Comparison of ENCODE assay signal across 8 mouse cellular contexts in the genomic region with DNA sequence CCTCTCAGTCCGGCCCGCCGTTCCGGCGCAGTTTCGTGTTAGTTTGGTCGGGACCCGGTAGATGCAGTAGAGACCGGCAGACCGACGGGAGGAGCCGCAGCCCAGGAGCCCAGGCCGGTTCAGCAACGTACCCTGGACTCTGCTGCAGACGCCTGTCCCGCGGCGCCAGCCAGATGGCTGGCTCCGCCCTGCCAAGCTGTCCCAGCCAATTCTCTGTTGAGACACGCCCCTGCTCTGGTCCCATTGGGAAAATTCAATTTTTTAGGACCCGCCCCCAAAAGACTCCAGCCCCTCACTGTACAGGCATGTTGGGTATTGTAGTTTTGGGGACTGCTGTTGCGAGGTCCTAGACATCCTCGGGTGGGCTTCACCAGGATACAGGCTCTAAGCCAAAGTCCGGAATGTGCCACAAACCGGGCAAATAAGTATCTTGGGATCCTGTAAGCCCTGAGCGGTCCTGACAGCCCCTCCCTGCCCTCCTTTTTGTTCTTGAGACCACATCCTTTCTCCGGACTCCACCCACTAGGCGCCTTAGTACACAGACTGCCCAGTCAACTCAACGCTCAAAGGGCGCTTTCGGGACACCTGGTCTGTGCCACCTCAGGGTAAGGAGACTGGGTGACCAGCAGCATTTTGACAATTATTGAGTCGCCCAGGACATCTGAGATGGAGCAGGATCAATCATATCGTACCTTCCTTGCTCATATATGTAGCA. TPM values are rescaled to one million over a fixed set of nuclear protein-coding genes. Genes with fewer than 3 reads are reported as not detected.
DNase-seq lines count a peak whose midpoint lies in the region; ATAC-seq and TF ChIP-seq lines count a peak whose summit lies in the region.

No protein-coding gene starts in this region.

- peak overlapping the region; percentile 52 for H3K4me3 ChIP-seq in forebrain, embryonic 11.5 days (ENCODE audit: low read depth, low read length)
- peak overlapping the region; percentile 58 for H3K4me3 ChIP-seq in heart, postnatal 0 days (ENCODE audit: low read depth, low read length)
- peak overlapping the region; percentile 67 for H3K4me3 ChIP-seq in liver, embryonic 16.5 days (ENCODE audit: low read depth, low read length)
- H3K4me3 ChIP-seq in neural tube, embryonic 13.5 days: peak overlapping the region; percentile 47
- peak overlapping the region; percentile 67 for H3K4me3 ChIP-seq in testis, adult 2 months (ENCODE audit: control insufficient read depth, low read depth, low read length)

- H3K36me3 ChIP-seq in forebrain, embryonic 11.5 days (ENCODE audit: control insufficient read depth, insufficient read depth, low read length): no peaks in the 10 kb centered on the region
- no peaks in the 10 kb centered on the region for H3K36me3 ChIP-seq in heart, postnatal 0 days (replicated peaks; ENCODE audit: control insufficient read depth, insufficient read depth, low read length)
- no peaks in the 10 kb centered on the region for H3K36me3 ChIP-seq in liver, embryonic 16.5 days (ENCODE audit: control insufficient read depth, insufficient read depth)
- H3K36me3 ChIP-seq in neural tube, embryonic 13.5 days: no peaks in the 10 kb centered on the region
- H3K36me3 ChIP-seq in testis, adult 2 months (ENCODE audit: control insufficient read depth, insufficient read depth, low read length): no peaks in the 10 kb centered on the region

- no peak overlapping the region for H3K27ac ChIP-seq in forebrain, embryonic 11.5 days (ENCODE audit: low read depth, low read length)
- H3K27ac ChIP-seq in heart, postnatal 0 days (ENCODE audit: low read depth): peak overlapping the region; percentile 64
- H3K27ac ChIP-seq in liver, embryonic 16.5 days (ENCODE audit: low read length): peak overlapping the region; percentile 10; the same call in 1 of the 2 replicates
- H3K27ac ChIP-seq in neural tube, embryonic 13.5 days (replicated peaks): no peak overlapping the region
- peak overlapping the region; percentile 58 for H3K27ac ChIP-seq in testis, adult 2 months (ENCODE audit: control insufficient read depth, insufficient read depth, low read depth, low read length)

- peaks cover 16% of the 10 kb centered on the region for H3K4me1 ChIP-seq in forebrain, embryonic 11.5 days (replicated peaks; ENCODE audit: control insufficient read depth, insufficient read depth, low read length)
- H3K4me1 ChIP-seq in heart, postnatal 0 days (ENCODE audit: control insufficient read depth, insufficient read depth): peaks cover 18% of the 10 kb centered on the region
- H3K4me1 ChIP-seq in liver, embryonic 16.5 days (ENCODE audit: control insufficient read depth, low read depth, low read length): peaks cover 32% of the 10 kb centered on the region
- peaks cover 35% of the 10 kb centered on the region for H3K4me1 ChIP-seq in neural tube, embryonic 13.5 days (replicated peaks)
- H3K4me1 ChIP-seq in testis, adult 2 months (ENCODE audit: control insufficient read depth, insufficient read depth, low read length): peaks cover 16% of the 10 kb centered on the region

- ATAC-seq in forebrain, embryonic 11.5 days (replicated peaks; ENCODE audit: low FRiP score): peak; percentile 92
- peak; percentile 80 for ATAC-seq in heart, postnatal 0 days (ENCODE audit: insufficient read depth, low read depth)
- ATAC-seq in liver, embryonic 16.5 days (ENCODE audit: low read depth): peak; percentile 86
- peak; percentile 92 for ATAC-seq in neural tube, embryonic 13.5 days (ENCODE audit: low read depth)

- H3K9me3 ChIP-seq in forebrain, embryonic 11.5 days (ENCODE audit: control insufficient read depth, low read length): no peaks in the 10 kb centered on the region
- no peaks in the 10 kb centered on the region for H3K9me3 ChIP-seq in heart, postnatal 0 days (replicated peaks; ENCODE audit: control insufficient read depth, low read length)
- H3K9me3 ChIP-seq in liver, embryonic 16.5 days (replicated peaks; ENCODE audit: control insufficient read depth, low read length): no peaks in the 10 kb centered on the region
- H3K9me3 ChIP-seq in neural tube, embryonic 13.5 days: no peaks in the 10 kb centered on the region

- peak overlapping the region; percentile 75 for H3K4me2 ChIP-seq in forebrain, embryonic 11.5 days (ENCODE audit: low read depth, low read length, severe bottlenecking)
- H3K4me2 ChIP-seq in heart, postnatal 0 days (ENCODE audit: low read depth, low read length): peak overlapping the region; percentile 72
- peak overlapping the region; percentile 77 for H3K4me2 ChIP-seq in liver, embryonic 16.5 days (ENCODE audit: low read depth, low read length)
- peak overlapping the region; percentile 92 for H3K4me2 ChIP-seq in neural tube, embryonic 13.5 days

- peak overlapping the region; percentile 56 for H3K9ac ChIP-seq in forebrain, embryonic 11.5 days (ENCODE audit: low read length)
- peak overlapping the region; percentile 54 for H3K9ac ChIP-seq in heart, postnatal 0 days (replicated peaks; ENCODE audit: low read depth, low read length)
- peak overlapping the region; percentile 69 for H3K9ac ChIP-seq in liver, embryonic 16.5 days (ENCODE audit: low read depth, low read length)
- H3K9ac ChIP-seq in neural tube, embryonic 13.5 days: peak overlapping the region; percentile 74

- no peak for TF ChIP-seq EP300 in heart, postnatal 0 days (IDR thresholded peaks at IDR 0.05; ENCODE audit: low read depth)

- WGBS in forebrain, embryonic 11.5 days: 5% methylated on average over 33 of the region's 33 CpGs
- WGBS in heart, postnatal 0 days: 3% methylated on average over 33 of the region's 33 CpGs
- 3% methylated on average over 33 of the region's 33 CpGs for WGBS in liver, embryonic 16.5 days (ENCODE audit: insufficient replicate concordance)
- WGBS in neural tube, embryonic 13.5 days: 7% methylated on average over 33 of the region's 33 CpGs

- peak; percentile 28 to 35 for DNase-seq in CD8-positive naive resting alpha-beta T cell, adult 2 months (ENCODE audit: low read depth in 2 of 2, low spot score in 2 of 2)
- peak; percentile 90 for DNase-seq in c-Kit-positive CD71-positive TER-119-negative erythroid progenitor cells, embryonic 14.5 days (ENCODE audit: low read depth)
- peak; percentile 92 for DNase-seq in forebrain, embryonic 11.5 days (ENCODE audit: low spot score)
- peak; percentile 97 for DNase-seq in heart, postnatal 0 days (ENCODE audit: low spot score)
- peak; percentile 90 to 95 for DNase-seq in kidney, postnatal 4 days

- no peaks in the 10 kb centered on the region for H3K27me3 ChIP-seq in forebrain, embryonic 11.5 days (ENCODE audit: control insufficient read depth, insufficient read depth, low read length)
- no peaks in the 10 kb centered on the region for H3K27me3 ChIP-seq in heart, postnatal 0 days (ENCODE audit: control insufficient read depth, insufficient read depth, low read length)
- H3K27me3 ChIP-seq in liver, embryonic 16.5 days (ENCODE audit: control insufficient read depth, insufficient read depth, low read depth, low read length): no peaks in the 10 kb centered on the region
- no peaks in the 10 kb centered on the region for H3K27me3 ChIP-seq in neural tube, embryonic 13.5 days
- H3K27me3 ChIP-seq in testis, adult 2 months (ENCODE audit: control insufficient read depth, insufficient read depth, low read length): no peaks in the 10 kb centered on the region

- TF ChIP-seq CTCF in heart, postnatal 0 days (IDR thresholded peaks at IDR 0.05; ENCODE audit: low read depth): no peak; the same call in 1 of the 2 replicates
- TF ChIP-seq CTCF in testis, adult 2 months (IDR thresholded peaks at IDR 0.05; ENCODE audit: control insufficient read depth, insufficient read depth, insufficient replicate concordance, low read depth, low read length): no peak

- peak; percentile 85 for TF ChIP-seq POLR2A in testis, adult 2 months (IDR thresholded peaks at IDR 0.05; ENCODE audit: control insufficient read depth, low read depth, low read length)

RNA-seq across cellular contexts. Expression of gene Smtn, which starts 1.1 kb away (rescaled TPM):
- 43.8 and 44.3 TPM in 2 replicates for polyA plus RNA-seq in forebrain, embryonic 11.5 days (2014; fragmentation: Nextera tagmentation; extraction: Ambion mirVana)
- 74.5 and 94.2 TPM in 2 replicates for total RNA-seq in heart, postnatal 0 days (2014; rRNA removed; ENCODE audit: low replicate concordance)
- polyA plus RNA-seq in heart, postnatal 0 days (2015; fragmentation: Nextera tagmentation; extraction: Ambion mirVana): 86.3 and 104 TPM in 2 replicates
- 10.4 and 16.7 TPM in 2 replicates for polyA plus RNA-seq in liver, embryonic 16.5 days (2015; fragmentation: Nextera tagmentation; extraction: Ambion mirVana)
- 20.9 and 23.0 TPM in 2 replicates for polyA plus RNA-seq in neural tube, embryonic 13.5 days (2015; fragmentation: Nextera tagmentation; extraction: Ambion mirVana)
- polyA plus RNA-seq in testis, adult 2 months (2012; rRNA removed): 4.4 and 6.9 TPM in 2 replicates

RNA-seq across cellular contexts. Expression of gene Selenom, which starts 24.8 kb away (rescaled TPM):
- 47.3 and 54.1 TPM in 2 replicates for polyA plus RNA-seq in forebrain, embryonic 11.5 days (2014; fragmentation: Nextera tagmentation; extraction: Ambion mirVana)
- total RNA-seq in heart, postnatal 0 days (2014; rRNA removed; ENCODE audit: low replicate concordance): 147 and 156 TPM in 2 replicates
- 129 and 130 TPM in 2 replicates for polyA plus RNA-seq in heart, postnatal 0 days (2015; fragmentation: Nextera tagmentation; extraction: Ambion mirVana)
- 9.6 and 10.8 TPM in 2 replicates for polyA plus RNA-seq in liver, embryonic 16.5 days (2015; fragmentation: Nextera tagmentation; extraction: Ambion mirVana)
- polyA plus RNA-seq in neural tube, embryonic 13.5 days (2015; fragmentation: Nextera tagmentation; extraction: Ambion mirVana): 75.0 and 83.6 TPM in 2 replicates
- polyA plus RNA-seq in testis, adult 2 months (2012; rRNA removed): 13.8 and 19.2 TPM in 2 replicates

RNA-seq across cellular contexts. Expression of gene Inpp5j, which starts 34.6 kb away (rescaled TPM):
- 0.31 and 0.47 TPM in 2 replicates for polyA plus RNA-seq in forebrain, embryonic 11.5 days (2014; fragmentation: Nextera tagmentation; extraction: Ambion mirVana)
- 7.1 and 9.4 TPM in 2 replicates for total RNA-seq in heart, postnatal 0 days (2014; rRNA removed; ENCODE audit: low replicate concordance)
- polyA plus RNA-seq in heart, postnatal 0 days (2015; fragmentation: Nextera tagmentation; extraction: Ambion mirVana): 12.4 and 12.8 TPM in 2 replicates
- polyA plus RNA-seq in liver, embryonic 16.5 days (2015; fragmentation: Nextera tagmentation; extraction: Ambion mirVana): 0.96 and 1.0 TPM in 2 replicates
- polyA plus RNA-seq in neural tube, embryonic 13.5 days (2015; fragmentation: Nextera tagmentation; extraction: Ambion mirVana): 3.9 and 4.3 TPM in 2 replicates
- 3.8 and 4.7 TPM in 2 replicates for polyA plus RNA-seq in testis, adult 2 months (2012; rRNA removed)

RNA-seq across cellular contexts. Expression of gene Pla2g3, which starts 51.2 kb away (rescaled TPM):
- 0.45 and 0.92 TPM in 2 replicates for polyA plus RNA-seq in forebrain, embryonic 11.5 days (2014; fragmentation: Nextera tagmentation; extraction: Ambion mirVana)
- total RNA-seq in heart, postnatal 0 days (2014; rRNA removed; ENCODE audit: low replicate concordance): 0.08 and 0.19 TPM in 2 replicates
- 0.10 and 0.11 TPM in 2 replicates for polyA plus RNA-seq in heart, postnatal 0 days (2015; fragmentation: Nextera tagmentation; extraction: Ambion mirVana)
- polyA plus RNA-seq in liver, embryonic 16.5 days (2015; fragmentation: Nextera tagmentation; extraction: Ambion mirVana): 0.09 and 0.12 TPM in 2 replicates
- 0.58 and 0.61 TPM in 2 replicates for polyA plus RNA-seq in neural tube, embryonic 13.5 days (2015; fragmentation: Nextera tagmentation; extraction: Ambion mirVana)
- polyA plus RNA-seq in testis, adult 2 months (2012; rRNA removed): 2.6 and 2.8 TPM in 2 replicates

Comparison
In these comparisons a context has a peak if more than half of its experiments do, and no peak if none do; other contexts are left out.
1. DNase-seq: peak in every context shown above with its lines; median percentile 97 in heart, postnatal 0 days; 92 in kidney, postnatal 4 days; 92 in forebrain, embryonic 11.5 days; 90 in c-Kit-positive CD71-positive TER-119-negative erythroid progenitor cells, embryonic 14.5 days; 32 in CD8-positive naive resting alpha-beta T cell, adult 2 months.
2. H3K27ac ChIP-seq: peak in heart, postnatal 0 days (single experiment), liver, embryonic 16.5 days (single experiment) and testis, adult 2 months (single experiment); none in forebrain, embryonic 11.5 days (single experiment) and neural tube, embryonic 13.5 days (single experiment).
3. Peak in every context shown above with its lines, with median percentiles within 50 percentile points of each other: ATAC-seq, H3K4me2 ChIP-seq, H3K4me3 ChIP-seq and H3K9ac ChIP-seq.